Mouse (Mus musculus): ENCODE measurements around the gene Thnsl1. TPM values are rescaled to one million over a fixed set of nuclear protein-coding genes. Genes with fewer than 3 reads are reported as not detected.

The Thnsl1 gene
- polyA plus RNA-seq, 1 experiment from 2014 or later: 7.3 TPM

GRCm38 (mm10) chr2:21188610-21189009, 16.9 kb upstream of the Thnsl1 start:
- ATAC-seq (ENCODE audit: insufficient read depth): no peak
- WGBS: 70% methylated on average over 4 of the region's 4 CpGs
- no peak overlapping the region for H3K9ac ChIP-seq
- no peak overlapping the region for H3K4me3 ChIP-seq (ENCODE audit: low read depth, low read length)
- no peak overlapping the region for H3K27ac ChIP-seq (ENCODE audit: low read depth)
- no peaks in the 10 kb centered on the region for H3K9me3 ChIP-seq (ENCODE audit: low read depth, low read length)
- no peak overlapping the region for H3K4me2 ChIP-seq
- TF ChIP-seq CTCF (IDR thresholded peaks at IDR 0.05; ENCODE audit: low read depth): no peak
- DNase-seq: peak; percentile 52
- H3K27me3 ChIP-seq (ENCODE audit: insufficient read depth, low read length): no peaks in the 10 kb centered on the region
- H3K4me1 ChIP-seq (ENCODE audit: insufficient read depth): no peaks in the 10 kb centered on the region
- no peaks in the 10 kb centered on the region for H3K36me3 ChIP-seq (ENCODE audit: insufficient read depth)

GRCm38 (mm10) chr2:21191232-21191631, 14.3 kb upstream of the Thnsl1 start:
- no peaks in the 10 kb centered on the region for H3K27me3 ChIP-seq (ENCODE audit: insufficient read depth, low read length)
- no peak for DNase-seq
- H3K9ac ChIP-seq: no peak overlapping the region
- no peak for TF ChIP-seq CTCF (IDR thresholded peaks at IDR 0.05; ENCODE audit: low read depth)
- H3K27ac ChIP-seq (ENCODE audit: low read depth): no peak overlapping the region
- WGBS: 38% methylated on average over 1 of the region's 1 CpGs
- no peak overlapping the region for H3K4me2 ChIP-seq
- no peaks in the 10 kb centered on the region for H3K36me3 ChIP-seq (ENCODE audit: insufficient read depth)
- no peak overlapping the region for H3K4me3 ChIP-seq (ENCODE audit: low read depth, low read length)
- H3K9me3 ChIP-seq (ENCODE audit: low read depth, low read length): no peaks in the 10 kb centered on the region
- no peak for ATAC-seq (ENCODE audit: insufficient read depth)
- no peaks in the 10 kb centered on the region for H3K4me1 ChIP-seq (ENCODE audit: insufficient read depth)

- no peak for TF ChIP-seq CTCF (IDR thresholded peaks at IDR 0.05; ENCODE audit: low read depth)
- H3K4me3 ChIP-seq (ENCODE audit: low read depth, low read length): no peak overlapping the region
- H3K27ac ChIP-seq (ENCODE audit: low read depth): no peak overlapping the region
- 80% methylated on average over 5 of the region's 5 CpGs for WGBS
- H3K9me3 ChIP-seq (ENCODE audit: low read depth, low read length): no peaks in the 10 kb centered on the region
- ATAC-seq (ENCODE audit: insufficient read depth) (no peak), DNase-seq (no peak)
- H3K4me2 ChIP-seq: no peak overlapping the region
- H3K36me3 ChIP-seq (ENCODE audit: insufficient read depth): no peaks in the 10 kb centered on the region
- H3K27me3 ChIP-seq (ENCODE audit: insufficient read depth, low read length): no peaks in the 10 kb centered on the region
- no peak overlapping the region for H3K9ac ChIP-seq
- no peaks in the 10 kb centered on the region for H3K4me1 ChIP-seq (ENCODE audit: insufficient read depth)
These were observed 10.3 kb upstream of the Thnsl1 start for GRCm38 (mm10) chr2:21195233-21195632.

- Histone ChIP-seq H3K9ac (no peak overlapping the region), H3K4me3 (ENCODE audit: low read depth, low read length) (no peak overlapping the region), H3K27ac (ENCODE audit: low read depth) (no peak overlapping the region), H3K36me3 (ENCODE audit: insufficient read depth) (no peaks in the 10 kb centered on the region), H3K4me1 (ENCODE audit: insufficient read depth) (no peaks in the 10 kb centered on the region), H3K4me2 (no peak overlapping the region), H3K9me3 (ENCODE audit: low read depth, low read length) (no peaks in the 10 kb centered on the region), H3K27me3 (ENCODE audit: insufficient read depth, low read length) (no peaks in the 10 kb centered on the region)
- TF ChIP-seq CTCF (IDR thresholded peaks at IDR 0.05; ENCODE audit: low read depth): no peak
- no peak for ATAC-seq (ENCODE audit: insufficient read depth)
- no peak for DNase-seq
- WGBS: 44% methylated on average over 3 of the region's 3 CpGs
These were observed 6.5 kb upstream of the Thnsl1 start for GRCm38 (mm10) chr2:21199051-21199450.

GRCm38 (mm10) chr2:21202754-21203153, 2.8 kb upstream of the Thnsl1 start:
- Histone ChIP-seq H3K9ac (no peak overlapping the region), H3K27me3 (ENCODE audit: insufficient read depth, low read length) (no peaks in the 10 kb centered on the region), H3K4me2 (no peak overlapping the region), H3K4me3 (ENCODE audit: low read depth, low read length) (no peak overlapping the region), H3K4me1 (ENCODE audit: insufficient read depth) (0 out of 2 replicates have a peak, but pooled peaks cover 3% of the 10 kb centered on the region), H3K9me3 (ENCODE audit: low read depth, low read length) (no peaks in the 10 kb centered on the region), H3K36me3 (ENCODE audit: insufficient read depth) (no peaks in the 10 kb centered on the region), H3K27ac (ENCODE audit: low read depth) (no peak overlapping the region)
- TF ChIP-seq CTCF (IDR thresholded peaks at IDR 0.05; ENCODE audit: low read depth): no peak
- WGBS: 61% methylated on average over 2 of the region's 2 CpGs
- DNase-seq (no peak), ATAC-seq (ENCODE audit: insufficient read depth) (no peak)

GRCm38 (mm10) chr2:21205831-21206159, 271 bp downstream of the Thnsl1 start:
- peak overlapping the region; percentile 75; the same call in 1 of the 2 replicates for H3K27ac ChIP-seq (ENCODE audit: low read depth)
- ATAC-seq (ENCODE audit: insufficient read depth): peak; percentile 92

GRCm38 (mm10) chr2:21206278-21206677, 754 bp downstream of the Thnsl1 start:
- Histone ChIP-seq H3K36me3 (ENCODE audit: insufficient read depth) (no peaks in the 10 kb centered on the region), H3K9ac (peak overlapping the region; percentile 56), H3K4me3 (ENCODE audit: low read depth, low read length) (peak overlapping the region; percentile 57), H3K27ac (ENCODE audit: low read depth) (no peak overlapping the region), H3K4me1 (ENCODE audit: insufficient read depth) (0 out of 2 replicates have a peak, but pooled peaks cover 3% of the 10 kb centered on the region), H3K27me3 (ENCODE audit: insufficient read depth, low read length) (no peaks in the 10 kb centered on the region), H3K4me2 (peak overlapping the region; percentile 67), H3K9me3 (ENCODE audit: low read depth, low read length) (no peaks in the 10 kb centered on the region)
- DNase-seq (no peak), ATAC-seq (ENCODE audit: insufficient read depth) (no peak)
- 45% methylated on average over 6 of the region's 6 CpGs for WGBS
- no peak for TF ChIP-seq CTCF (IDR thresholded peaks at IDR 0.05; ENCODE audit: low read depth)

More at GRCm38 (mm10) chr2:21205831-21206159, 271 bp downstream of the Thnsl1 start:
- Histone ChIP-seq H3K9ac (peak overlapping the region; percentile 56), H3K9me3 (ENCODE audit: low read depth, low read length) (no peaks in the 10 kb centered on the region), H3K4me2 (peak overlapping the region; percentile 67), H3K4me1 (ENCODE audit: insufficient read depth) (0 out of 2 replicates have a peak, but pooled peaks cover 3% of the 10 kb centered on the region), H3K36me3 (ENCODE audit: insufficient read depth) (no peaks in the 10 kb centered on the region), H3K27me3 (ENCODE audit: insufficient read depth, low read length) (no peaks in the 10 kb centered on the region), H3K4me3 (ENCODE audit: low read depth, low read length) (peak overlapping the region; percentile 57)
- DNase-seq: no peak
- WGBS: under 1% methylated on average over 19 of the region's 19 CpGs
- no peak for TF ChIP-seq CTCF (IDR thresholded peaks at IDR 0.05; ENCODE audit: low read depth)

GRCm38 (mm10) chr2:21211361-21211760, 5.8 kb downstream of the Thnsl1 start:
- TF ChIP-seq CTCF (IDR thresholded peaks at IDR 0.05; ENCODE audit: low read depth): no peak
- 77% methylated on average over 6 of the region's 6 CpGs for WGBS
- Histone ChIP-seq H3K4me3 (ENCODE audit: low read depth, low read length) (no peak overlapping the region), H3K9ac (no peak overlapping the region), H3K4me1 (ENCODE audit: insufficient read depth) (no peaks in the 10 kb centered on the region), H3K4me2 (no peak overlapping the region), H3K36me3 (ENCODE audit: insufficient read depth) (no peaks in the 10 kb centered on the region), H3K27ac (ENCODE audit: low read depth) (no peak overlapping the region), H3K27me3 (ENCODE audit: insufficient read depth, low read length) (no peaks in the 10 kb centered on the region), H3K9me3 (ENCODE audit: low read depth, low read length) (no peaks in the 10 kb centered on the region)
- no peak for ATAC-seq (ENCODE audit: insufficient read depth)
- no peak for DNase-seq

All from lung, embryonic 14.5 days (tissue).